Mouse (Mus musculus): Measurements from ENCODE around the gene Gins1.

DNA sequence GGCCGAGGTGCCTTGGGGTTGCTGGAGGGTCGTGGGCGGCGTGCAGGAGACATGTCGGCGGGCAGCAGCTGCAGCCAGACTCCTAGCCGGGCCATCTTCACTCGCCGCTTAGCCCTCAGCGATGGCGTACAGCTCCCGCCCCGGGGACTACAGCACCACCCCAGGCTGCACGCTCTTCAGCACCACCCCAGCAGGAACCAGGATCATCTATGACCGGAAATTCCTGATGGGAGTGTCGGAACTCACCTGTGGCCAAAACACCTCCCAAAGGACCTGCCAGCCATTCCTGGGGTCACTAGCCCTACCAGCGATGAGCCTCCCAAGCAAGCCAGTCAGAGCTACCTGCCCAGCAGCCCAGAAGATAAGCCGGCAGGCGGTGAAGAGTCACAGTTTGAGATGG is 28.3 kb downstream of the Gins1 start:
- TF ChIP-seq CTCF (conservative IDR thresholded peaks at IDR 0.05; ENCODE audit: low read length) (no peak), POU5F1 (IDR thresholded peaks at IDR 0.05; ENCODE audit: borderline replicate concordance, low read length) (no peak), NANOG (IDR thresholded peaks at IDR 0.05; ENCODE audit: borderline replicate concordance, low read length) (no peak)

All from E14TG2a.4 (cell line).